Mouse (Mus musculus): Measurements from ENCODE around the gene Fam57b. TPM values are rescaled to one million over a fixed set of nuclear protein-coding genes. Genes with fewer than 3 reads are reported as not detected.

Gene Fam57b
- polyA plus RNA-seq, 1 experiment = 0.35 TPM

DNA sequence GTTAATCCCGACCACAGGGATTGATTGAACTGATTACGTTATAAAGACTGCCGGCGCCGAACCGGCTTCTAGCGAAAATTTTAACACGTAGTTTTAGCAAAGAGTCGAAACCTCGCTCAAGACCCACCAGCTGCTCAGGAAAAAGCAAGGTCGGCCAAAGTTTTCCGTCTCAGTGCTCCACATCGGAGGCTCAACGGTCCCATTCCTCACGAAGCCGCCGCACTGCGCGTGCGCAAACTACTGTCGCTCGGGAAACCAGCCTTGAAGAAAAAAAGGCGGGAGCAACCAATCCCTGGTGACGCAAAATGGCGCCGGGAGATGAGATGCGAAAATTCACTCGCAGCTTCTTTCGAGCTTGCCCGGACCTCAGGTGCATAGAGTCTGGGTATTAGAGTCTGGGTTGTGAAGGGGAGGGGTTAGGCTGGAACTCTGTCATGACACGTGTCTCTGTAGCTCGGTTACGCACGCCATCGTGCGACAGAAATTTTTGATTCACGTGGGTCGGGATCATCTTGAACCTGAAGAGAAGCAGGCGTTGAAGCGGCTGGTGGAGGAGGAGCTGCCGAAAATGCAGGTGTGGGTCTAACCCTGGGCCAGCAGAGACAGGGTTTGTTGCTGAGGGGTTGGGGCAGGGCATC, 64.8 kb downstream of the Fam57b start, which contains the start of gene Ino80e:
TSS of gene Ino80e (minus strand) at position 231 of the 638 bp plus-strand sequence.
- TF ChIP-seq GATA1 (IDR thresholded peaks at IDR 0.05; ENCODE audit: low read length) = no peak

DNA sequence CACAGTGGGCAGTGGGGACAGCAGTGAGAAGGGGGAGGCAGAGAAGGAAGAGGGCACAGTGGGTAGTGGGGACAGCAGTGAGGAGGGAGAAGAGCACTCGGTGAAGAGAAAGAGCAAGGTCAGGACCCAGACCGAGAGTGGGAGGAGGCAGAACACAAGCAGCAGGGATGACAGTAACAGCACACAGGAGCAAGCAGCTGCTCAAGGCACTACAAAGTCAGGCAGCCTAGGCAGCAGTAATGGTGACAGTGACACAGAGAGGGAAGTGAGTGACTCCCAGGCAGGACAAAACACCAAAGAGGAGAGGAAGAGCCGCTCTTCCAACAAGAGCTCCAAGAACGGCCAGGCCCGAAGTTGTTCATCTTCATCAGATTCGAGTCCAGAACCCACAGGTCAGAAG, 66.3 kb downstream of the Fam57b start:
- TF ChIP-seq GATA1 (IDR thresholded peaks at IDR 0.05; ENCODE audit: low read length) = no peak

DNA sequence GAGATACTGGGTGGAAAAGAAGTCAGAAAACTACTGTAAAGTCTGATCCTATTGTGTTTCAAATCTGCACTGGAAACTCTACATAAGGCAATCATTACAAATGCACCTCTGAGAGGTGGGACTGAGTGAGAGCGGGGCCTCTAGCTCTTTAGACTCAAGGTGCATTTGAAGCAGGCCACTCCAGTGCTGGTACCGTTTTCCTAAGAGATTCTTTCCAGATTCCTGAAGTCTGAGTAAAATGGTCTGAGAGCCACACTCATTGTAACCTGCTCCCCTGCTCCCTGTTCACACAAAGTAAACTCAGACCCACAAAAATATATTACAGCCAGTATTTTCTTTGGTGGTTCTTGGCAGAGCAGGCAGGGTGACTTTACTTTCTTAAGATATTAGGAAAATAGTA, 70.1 kb downstream of the Fam57b start:
- no peak for TF ChIP-seq GATA1 (IDR thresholded peaks at IDR 0.05; ENCODE audit: low read length)

DNA sequence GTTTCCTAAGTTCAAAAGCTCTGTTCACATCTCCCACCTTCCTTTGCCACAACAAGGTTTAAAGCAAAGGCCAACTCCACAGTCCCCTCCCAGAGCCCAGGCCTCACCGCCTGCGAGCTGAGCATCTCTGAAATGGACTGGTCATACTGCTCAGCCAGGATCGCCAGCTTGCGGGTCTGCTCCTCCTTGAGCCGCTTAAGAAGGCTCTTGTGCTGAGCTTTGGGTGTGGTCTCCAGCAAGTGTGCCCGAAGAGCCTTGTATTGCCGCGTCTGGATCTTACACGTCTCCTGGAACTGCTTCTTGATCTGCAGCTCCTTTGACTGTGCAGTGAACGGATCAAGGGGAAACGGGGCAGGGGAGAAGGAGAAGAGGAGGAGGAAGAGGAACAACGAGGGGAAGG, 70.5 kb downstream of the Fam57b start:
- TF ChIP-seq GATA1 (IDR thresholded peaks at IDR 0.05; ENCODE audit: low read length) = no peak

DNA sequence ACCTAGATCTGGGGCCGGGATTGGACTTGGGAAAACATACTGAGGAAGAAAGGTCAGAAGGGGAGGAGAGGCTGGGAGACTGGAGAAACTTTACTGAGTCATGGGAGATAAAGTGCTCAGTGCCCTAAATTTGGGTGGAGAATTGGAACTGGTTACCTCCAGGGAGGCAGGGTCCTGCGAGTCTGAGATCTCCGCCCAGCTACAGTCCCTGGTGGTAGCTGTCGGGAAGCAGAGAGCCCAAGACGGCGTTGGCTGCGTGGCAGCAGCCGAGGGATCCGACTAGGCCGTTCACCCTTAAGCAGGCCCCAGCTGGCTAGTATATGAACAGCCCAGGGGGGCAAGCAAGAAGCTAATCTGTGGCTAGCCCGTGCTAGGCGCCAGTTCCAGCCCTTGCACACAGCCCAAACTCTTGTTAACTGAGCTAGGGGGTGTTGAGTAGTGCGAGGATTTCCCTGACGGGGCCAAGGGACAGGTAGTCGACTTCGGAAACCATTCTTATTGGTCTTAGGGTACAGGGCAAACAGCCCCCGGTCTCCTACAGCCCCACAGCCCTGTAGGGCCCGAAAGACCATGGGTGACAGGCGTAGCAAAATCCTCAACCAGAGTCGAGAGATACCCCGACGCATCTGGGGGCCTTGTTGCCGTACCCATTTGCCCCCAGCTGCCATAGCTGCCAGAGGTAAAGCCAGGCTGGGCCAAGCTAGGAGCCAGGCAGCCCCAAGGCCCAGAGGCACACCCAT, 72.5 kb downstream of the Fam57b start:
- no peak for TF ChIP-seq GATA1 (IDR thresholded peaks at IDR 0.05; ENCODE audit: low read length)

DNA sequence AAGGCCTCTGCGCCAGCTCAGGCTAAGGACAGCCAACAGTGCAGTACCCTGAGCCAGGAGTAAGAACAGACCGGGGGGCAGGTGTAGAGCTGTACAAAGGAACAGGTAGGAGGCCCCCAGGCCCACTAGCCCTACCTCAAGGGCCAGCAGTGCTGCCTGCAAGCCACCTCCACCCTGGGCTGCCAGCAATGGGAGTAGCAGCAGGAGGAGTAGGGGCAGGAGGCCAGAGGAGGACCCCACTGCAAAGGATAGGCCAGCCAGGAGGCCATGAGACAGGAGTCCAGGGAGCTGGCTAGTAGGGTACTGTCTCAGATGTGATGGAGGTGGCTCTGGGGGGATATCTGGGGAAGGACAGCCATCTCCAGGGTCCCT, 73.0 kb downstream of the Fam57b start:
- no peak for TF ChIP-seq GATA1 (IDR thresholded peaks at IDR 0.05; ENCODE audit: low read length)

DNA sequence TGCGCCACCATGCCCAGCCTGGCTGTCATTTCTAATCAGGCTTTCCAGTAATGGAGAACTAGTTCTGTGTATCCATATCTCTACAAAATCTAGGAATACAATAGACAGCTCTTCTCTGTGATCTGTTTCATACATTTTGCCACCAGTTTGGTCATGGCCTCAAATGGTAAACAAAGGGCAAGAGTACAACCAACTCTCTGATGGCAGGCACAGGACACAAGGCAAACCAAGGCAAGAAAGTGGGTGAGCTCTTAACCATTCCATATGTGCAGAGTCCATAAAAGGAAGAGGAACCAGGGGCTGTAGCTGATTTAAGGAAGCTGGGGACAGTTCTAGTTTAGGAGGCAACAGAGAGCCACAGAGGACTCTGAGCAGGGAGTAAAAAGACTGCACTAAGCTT, 79.8 kb downstream of the Fam57b start:
- TF ChIP-seq GATA1 (IDR thresholded peaks at IDR 0.05; ENCODE audit: low read length) = no peak

Other genes starting within 250 kb of the Fam57b start
- 110 and 118 TPM in 2 replicates for gene Eif3c, start 231.3 kb upstream of the Fam57b start, polyA plus RNA-seq (2012)
- gene Apobr, start 212.7 kb upstream of the Fam57b start, polyA plus RNA-seq (2012) = 0.21 and 0.26 TPM in 2 replicates
- 5.7 and 6.6 TPM in 2 replicates for gene Cln3, start 211.9 kb upstream of the Fam57b start, polyA plus RNA-seq (2012)
- gene Il27, start 202.7 kb upstream of the Fam57b start, polyA plus RNA-seq (2012) = not detected in 2 replicates
- 5.6 and 7.9 TPM in 2 replicates for gene Nupr1, start 166.8 kb upstream of the Fam57b start, polyA plus RNA-seq (2012)
- gene Sgf29, start 148.4 kb upstream of the Fam57b start, polyA plus RNA-seq (2012) = 68.8 and 176 TPM in 2 replicates
- gene Sult1a1, start 121.2 kb upstream of the Fam57b start, polyA plus RNA-seq (2012) = not detected in 2 replicates
- gene Bola2, start 102.3 kb upstream of the Fam57b start, polyA plus RNA-seq (2012) = 143 and 256 TPM in 2 replicates
- 3.4 and 8.5 TPM in 2 replicates for gene Slx1b, start 101.9 kb upstream of the Fam57b start, polyA plus RNA-seq (2012)
- 13.7 TPM in 2 replicates for gene Coro1a, start 89.9 kb upstream of the Fam57b start, polyA plus RNA-seq (2012)
- 35.7 and 44.2 TPM in 2 replicates for gene Mapk3, start 38.1 kb upstream of the Fam57b start, polyA plus RNA-seq (2012)
- gene Gdpd3, start 31.3 kb upstream of the Fam57b start, polyA plus RNA-seq (2012) = 3.3 and 3.7 TPM in 2 replicates
- 29.3 and 38.2 TPM in 2 replicates for gene Ypel3, start 20.7 kb upstream of the Fam57b start, polyA plus RNA-seq (2012)
- gene Tbx6, start 16.2 kb upstream of the Fam57b start, polyA plus RNA-seq (2012) = 0.23 and 0.55 TPM in 2 replicates
- gene Ppp4c, start 5.2 kb upstream of the Fam57b start, polyA plus RNA-seq (2012) = 185 and 249 TPM in 2 replicates
- not detected in 2 replicates for gene 4930451I11Rik, start 34.0 kb downstream of the Fam57b start, polyA plus RNA-seq (2012)
- gene Doc2a, start 49.7 kb downstream of the Fam57b start, polyA plus RNA-seq (2012) = not detected in 2 replicates
- 312 and 358 TPM in 2 replicates for gene Hirip3, start 64.3 kb downstream of the Fam57b start, polyA plus RNA-seq (2012)
- gene Ino80e, start 64.7 kb downstream of the Fam57b start, polyA plus RNA-seq (2012) = 1,199 and 1,504 TPM in 2 replicates
- gene Taok2, start 87.0 kb downstream of the Fam57b start, polyA plus RNA-seq (2012) = 210 and 262 TPM in 2 replicates
- gene Tmem219, start 125.2 kb downstream of the Fam57b start, polyA plus RNA-seq (2012) = 54.6 and 89.1 TPM in 2 replicates
- gene Kctd13, start 131.2 kb downstream of the Fam57b start, polyA plus RNA-seq (2012) = 27.6 and 38.3 TPM in 2 replicates
- gene Asphd1, start 151.9 kb downstream of the Fam57b start, polyA plus RNA-seq (2012) = not detected in 2 replicates
- 0.59 and 0.93 TPM in 2 replicates for gene Sez6l2, start 152.9 kb downstream of the Fam57b start, polyA plus RNA-seq (2012)
- gene Cdipt, start 178.2 kb downstream of the Fam57b start, polyA plus RNA-seq (2012) = 94.7 and 114 TPM in 2 replicates
- gene Cdiptos, start 178.4 kb downstream of the Fam57b start, polyA plus RNA-seq (2012) = 0.04 and 0.16 TPM in 2 replicates
- 18.3 and 22.4 TPM in 2 replicates for gene Mvp, start 217.0 kb downstream of the Fam57b start, polyA plus RNA-seq (2012)
- gene Pagr1b, start 218.8 kb downstream of the Fam57b start, polyA plus RNA-seq (2012) = 4.9 and 12.5 TPM in 2 replicates
- gene Pagr1a, start 219.7 kb downstream of the Fam57b start, polyA plus RNA-seq (2012) = 31.1 and 76.8 TPM in 2 replicates
- 145 and 228 TPM in 2 replicates for gene Gm42742, start 223.4 kb downstream of the Fam57b start, polyA plus RNA-seq (2012)
- 0.53 and 1.9 TPM in 2 replicates for gene Prrt2, start 223.5 kb downstream of the Fam57b start, polyA plus RNA-seq (2012)
- 820 and 1,081 TPM in 2 replicates for gene Maz, start 229.4 kb downstream of the Fam57b start, polyA plus RNA-seq (2012)
- 45.3 and 56.9 TPM in 2 replicates for gene Kif22, start 244.8 kb downstream of the Fam57b start, polyA plus RNA-seq (2012)